Mouse (Mus musculus) thymus, adult 18-20 months (tissue): Measurements from ENCODE around the gene Mul1.

Experiments used
- DNase-seq, 2 experiments: peaks; one replicate each; pipeline ENCODE4 v3.0.0; 2022; ENCODE audit warnings: mixed read lengths in 2 of 2

Gene Mul1

GRCm38 (mm10) chr4:138444941-138445340, 10.5 kb downstream of the Mul1 start:
- no peak for DNase-seq

- no peak for DNase-seq
These were observed 12.5 kb downstream of the Mul1 start for GRCm38 (mm10) chr4:138446981-138447380.

- peak; percentile 72 for DNase-seq
These were observed 12.9 kb downstream of the Mul1 start for GRCm38 (mm10) chr4:138447387-138447786.

GRCm38 (mm10) chr4:138447827-138448602, 13.5 kb downstream of the Mul1 start:
- DNase-seq = no peak

- no peak for DNase-seq
These were observed 14.6 kb downstream of the Mul1 start for GRCm38 (mm10) chr4:138448872-138449615.

- DNase-seq = no peak
These were observed 15.3 kb downstream of the Mul1 start for GRCm38 (mm10) chr4:138449636-138450314.

- DNase-seq = no peak
These were observed 18.0 kb downstream of the Mul1 start for GRCm38 (mm10) chr4:138452306-138453096.

GRCm38 (mm10) chr4:138453097-138453752, 18.8 kb downstream of the Mul1 start:
- no peak for DNase-seq

- peak; percentile 23 to 28 for DNase-seq
These were observed 19.5 kb downstream of the Mul1 start, which contains the start of gene Camk2n1 for GRCm38 (mm10) chr4:138453753-138454570. TSS of gene Camk2n1 (plus strand) at chr4:138454314.

GRCm38 (mm10) chr4:138454571-138455140, 20.2 kb downstream of the Mul1 start:
- peak in 1 of 2 experiments; percentile 17 for DNase-seq

GRCm38 (mm10) chr4:138455141-138455955, 20.9 kb downstream of the Mul1 start:
- DNase-seq = no peak

- no peak for DNase-seq
These were observed 21.5 kb downstream of the Mul1 start for GRCm38 (mm10) chr4:138455956-138456341.

GRCm38 (mm10) chr4:138456536-138456935, 22.1 kb downstream of the Mul1 start:
- no peak for DNase-seq

- DNase-seq = no peak
These were observed 22.6 kb downstream of the Mul1 start for GRCm38 (mm10) chr4:138457091-138457490.

GRCm38 (mm10) chr4:138458171-138458570, 23.7 kb downstream of the Mul1 start:
- DNase-seq = no peak

- no peak for DNase-seq
These were observed 24.4 kb downstream of the Mul1 start for GRCm38 (mm10) chr4:138458735-138459440.

GRCm38 (mm10) chr4:138459775-138460174, 25.3 kb downstream of the Mul1 start:
- no peak for DNase-seq

GRCm38 (mm10) chr4:138460910-138461309, 26.4 kb downstream of the Mul1 start:
- DNase-seq = no peak

- no peak for DNase-seq
These were observed 27.0 kb downstream of the Mul1 start for GRCm38 (mm10) chr4:138461471-138461870.
